Mouse (Mus musculus): ENCODE data around the gene Triml1. TPM values are rescaled to one million over a fixed set of nuclear protein-coding genes. Genes with fewer than 3 reads are reported as not detected.

The Triml1 gene
- polyA plus RNA-seq, 1 experiment from 2014 or later = not detected

DNA sequence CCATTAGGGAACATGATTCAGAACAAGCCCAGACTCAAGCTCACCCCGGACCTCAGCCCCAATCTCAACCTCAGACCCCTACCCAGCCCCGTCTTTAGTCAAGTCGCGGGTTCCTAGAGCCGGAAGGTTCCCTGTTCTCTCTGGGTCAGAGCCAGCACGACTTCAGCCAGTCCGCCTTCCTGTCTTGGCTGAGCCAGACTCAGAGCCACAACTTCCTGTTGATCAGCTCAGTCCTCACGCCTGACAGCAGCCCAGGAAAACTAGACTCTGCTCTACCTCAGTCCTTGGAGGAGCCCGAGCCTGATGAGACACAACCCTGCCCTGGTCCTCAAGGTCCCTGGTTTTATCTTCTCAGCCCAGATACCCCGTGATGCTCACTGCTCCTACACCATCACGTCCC lies 22.0 kb upstream of the Triml1 start:
- no peaks in the 10 kb centered on the region for H3K4me1 ChIP-seq (replicated peaks; ENCODE audit: control insufficient read depth, insufficient read depth, low read length)
- no peak overlapping the region for H3K4me3 ChIP-seq (ENCODE audit: low read depth, low read length)
- H3K9ac ChIP-seq (ENCODE audit: low read depth, low read length) = no peak overlapping the region
- no peak for DNase-seq (ENCODE audit: low spot score)
- H3K36me3 ChIP-seq (ENCODE audit: control insufficient read depth, insufficient read depth, low read length) = no peaks in the 10 kb centered on the region
- no peak overlapping the region for H3K27ac ChIP-seq (ENCODE audit: low read depth, low read length)
- no peaks in the 10 kb centered on the region for H3K9me3 ChIP-seq (ENCODE audit: control insufficient read depth, low read length)
- no peaks in the 10 kb centered on the region for H3K27me3 ChIP-seq (replicated peaks; ENCODE audit: control insufficient read depth, insufficient read depth, low read length)
- 49% methylated on average over 11 of the region's 11 CpGs for WGBS
- H3K4me2 ChIP-seq = no peak overlapping the region
- ATAC-seq (replicated peaks; ENCODE audit: low FRiP score) = no peak

DNA sequence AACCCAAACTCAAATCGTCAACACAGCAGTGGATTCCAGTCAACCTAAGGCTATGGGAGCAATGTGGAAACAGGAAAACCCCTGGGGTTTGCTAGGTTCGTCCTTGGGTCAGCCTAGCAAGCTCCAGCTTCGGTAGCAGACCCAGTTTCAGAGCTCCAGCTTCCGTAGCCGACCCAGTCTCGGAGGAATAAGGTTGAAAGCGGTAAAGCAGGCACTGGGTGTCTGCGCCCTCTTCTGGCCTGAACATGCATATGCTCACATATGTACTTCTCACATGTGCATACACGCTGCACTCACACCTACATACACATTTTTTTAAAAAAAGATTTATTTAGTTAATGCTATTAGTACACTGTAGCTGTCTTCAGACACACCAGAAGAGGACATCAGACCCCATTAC lies 8.0 kb upstream of the Triml1 start:
- Histone ChIP-seq H3K27me3 (replicated peaks; ENCODE audit: control insufficient read depth, insufficient read depth, low read length) (no peaks in the 10 kb centered on the region), H3K36me3 (ENCODE audit: control insufficient read depth, insufficient read depth, low read length) (no peaks in the 10 kb centered on the region), H3K27ac (ENCODE audit: low read depth, low read length) (no peak overlapping the region), H3K9ac (ENCODE audit: low read depth, low read length) (no peak overlapping the region), H3K9me3 (ENCODE audit: control insufficient read depth, low read length) (no peaks in the 10 kb centered on the region), H3K4me1 (replicated peaks; ENCODE audit: control insufficient read depth, insufficient read depth, low read length) (no peaks in the 10 kb centered on the region), H3K4me3 (ENCODE audit: low read depth, low read length) (no peak overlapping the region), H3K4me2 (no peak overlapping the region)
- ATAC-seq (replicated peaks; ENCODE audit: low FRiP score) = no peak
- 92% methylated on average over 9 of the region's 9 CpGs for WGBS
- DNase-seq (ENCODE audit: low spot score) = no peak

DNA sequence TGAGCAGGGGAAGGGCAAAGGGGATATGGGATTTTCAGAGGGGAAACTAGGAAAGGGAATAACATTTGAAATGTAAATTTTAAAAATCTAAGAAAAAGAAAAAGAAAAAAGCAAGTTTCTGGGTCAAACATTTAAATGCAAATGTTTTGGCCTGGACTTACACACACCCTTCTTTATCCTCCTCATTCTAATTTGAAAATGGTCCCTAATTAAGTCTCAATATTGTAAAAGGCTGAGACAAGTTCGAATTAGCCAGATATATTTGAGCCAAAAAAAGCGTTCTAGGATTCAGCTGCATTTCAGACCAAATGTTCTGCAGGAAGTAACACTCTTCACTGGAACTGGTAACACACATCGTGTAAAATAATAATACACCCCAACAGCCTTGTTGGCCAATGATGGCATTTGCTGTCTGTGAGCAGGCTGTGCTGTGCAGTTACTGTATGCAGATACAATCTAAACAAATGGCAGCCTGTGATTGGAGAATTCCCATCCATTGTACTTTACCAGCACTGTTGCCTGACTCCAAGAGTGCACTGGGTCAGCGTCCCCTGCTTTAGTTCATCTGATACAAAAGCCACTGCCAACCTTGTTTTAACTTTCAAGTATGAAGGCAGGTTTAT lies 30.0 kb downstream of the Triml1 start:
- WGBS = 74% methylated on average over 4 of the region's 4 CpGs
- DNase-seq (ENCODE audit: low spot score) (no peak), ATAC-seq (replicated peaks; ENCODE audit: low FRiP score) (no peak)
- Histone ChIP-seq H3K36me3 (ENCODE audit: control insufficient read depth, insufficient read depth, low read length) (no peaks in the 10 kb centered on the region), H3K4me3 (ENCODE audit: low read depth, low read length) (no peak overlapping the region), H3K27ac (ENCODE audit: low read depth, low read length) (no peak overlapping the region), H3K4me2 (no peak overlapping the region), H3K27me3 (replicated peaks; ENCODE audit: control insufficient read depth, insufficient read depth, low read length) (no peaks in the 10 kb centered on the region), H3K4me1 (replicated peaks; ENCODE audit: control insufficient read depth, insufficient read depth, low read length) (no peaks in the 10 kb centered on the region), H3K9me3 (ENCODE audit: control insufficient read depth, low read length) (no peaks in the 10 kb centered on the region), H3K9ac (ENCODE audit: low read depth, low read length) (no peak overlapping the region)

Other genes starting within 250 kb of the Triml1 start
- gene Triml2, start 39.1 kb upstream of the Triml1 start, polyA plus RNA-seq (2014; fragmentation: Nextera tagmentation; extraction: Ambion mirVana) = not detected in 2 replicates
- gene Zfp42, start 165.5 kb upstream of the Triml1 start, polyA plus RNA-seq (2014; fragmentation: Nextera tagmentation; extraction: Ambion mirVana) = not detected in 2 replicates